Mouse (Mus musculus): ENCODE measurements around the gene Zkscan5.

The Zkscan5 gene

DNA sequence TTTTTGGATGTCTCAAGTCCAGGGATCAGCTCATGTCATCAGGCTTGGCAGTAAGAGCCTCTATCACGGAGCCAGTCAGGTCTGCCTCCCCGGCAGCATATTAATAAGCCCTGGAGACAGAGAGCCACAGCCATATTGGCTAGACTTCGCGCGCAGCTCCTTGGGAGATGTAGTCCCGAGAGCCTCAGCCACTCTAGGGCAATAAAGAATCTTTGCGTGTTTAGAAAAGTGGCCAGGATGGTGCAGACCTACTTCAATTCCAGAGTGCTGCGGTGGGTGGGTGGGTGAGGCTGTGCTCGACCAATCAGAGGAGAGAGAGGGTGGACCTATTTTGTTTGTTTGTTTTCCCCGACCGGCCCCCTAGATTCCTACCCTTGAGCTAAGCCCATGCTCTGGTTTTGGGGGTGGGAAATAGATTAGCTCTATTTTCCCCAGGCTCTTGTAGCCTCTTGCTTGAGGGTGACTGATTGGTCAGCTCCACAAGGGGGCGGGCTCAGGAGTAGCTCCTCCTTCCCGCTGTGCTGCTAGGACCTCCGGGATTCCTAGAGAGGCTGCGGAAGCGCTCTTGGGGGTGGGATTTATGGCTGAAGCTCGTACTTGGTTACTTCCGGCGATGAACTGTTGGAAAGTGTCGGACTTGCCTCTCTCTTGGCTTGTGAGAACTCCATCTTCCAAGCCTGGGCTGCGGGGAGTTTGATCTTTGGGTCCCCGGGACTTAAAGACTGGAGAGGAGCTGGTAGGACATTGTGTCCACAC is at the start of gene Zkscan5:
Zkscan5 (plus strand) TSS at position 627 of the 756 bp plus-strand sequence.
- peak; percentile 99 for DNase-seq

DNA sequence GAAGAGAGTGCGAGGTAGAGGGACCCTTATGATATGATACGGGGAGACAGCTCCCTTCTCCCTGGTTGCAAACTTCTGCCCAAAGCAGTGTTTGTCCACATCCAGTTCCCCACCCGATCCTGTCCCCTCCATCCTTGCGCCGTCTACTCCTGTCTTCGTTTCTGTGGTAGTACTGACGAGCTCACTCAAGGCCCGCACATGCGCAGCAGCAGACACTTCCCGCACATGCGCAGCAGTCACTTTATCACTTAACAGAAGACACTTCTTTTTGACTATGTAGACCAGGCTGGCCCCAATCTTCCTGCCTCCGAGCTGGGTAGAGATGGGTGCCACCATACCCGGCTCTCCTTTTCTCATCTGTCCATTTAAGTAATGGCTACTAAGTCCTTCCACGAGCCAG is 43.0 kb upstream of the Zkscan5 start:
- DNase-seq: no peak

DNA sequence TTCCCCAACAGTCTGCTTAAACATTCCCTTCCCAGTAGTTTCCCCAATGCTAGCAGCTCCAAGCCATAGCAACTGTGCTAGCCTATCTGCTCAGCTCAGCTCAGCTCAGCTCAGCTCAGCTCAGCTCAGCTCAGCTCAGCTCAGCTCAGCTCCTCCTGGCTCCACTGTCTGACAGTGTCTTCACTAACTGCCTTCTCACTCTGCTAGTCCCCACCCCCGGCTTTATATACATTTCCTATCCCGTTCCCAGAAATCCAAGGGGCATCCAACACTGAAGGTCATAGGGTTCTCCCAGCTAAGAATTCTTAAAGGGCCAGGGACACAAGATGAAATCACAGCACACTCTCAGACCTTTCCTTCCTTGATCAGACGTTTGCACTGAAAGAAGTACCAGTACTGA is 39.7 kb upstream of the Zkscan5 start:
- no peak for DNase-seq

- no peak for DNase-seq
Observed at GRCm38 (mm10) chr5:145165184-145165583, 39.2 kb upstream of the Zkscan5 start.

DNA sequence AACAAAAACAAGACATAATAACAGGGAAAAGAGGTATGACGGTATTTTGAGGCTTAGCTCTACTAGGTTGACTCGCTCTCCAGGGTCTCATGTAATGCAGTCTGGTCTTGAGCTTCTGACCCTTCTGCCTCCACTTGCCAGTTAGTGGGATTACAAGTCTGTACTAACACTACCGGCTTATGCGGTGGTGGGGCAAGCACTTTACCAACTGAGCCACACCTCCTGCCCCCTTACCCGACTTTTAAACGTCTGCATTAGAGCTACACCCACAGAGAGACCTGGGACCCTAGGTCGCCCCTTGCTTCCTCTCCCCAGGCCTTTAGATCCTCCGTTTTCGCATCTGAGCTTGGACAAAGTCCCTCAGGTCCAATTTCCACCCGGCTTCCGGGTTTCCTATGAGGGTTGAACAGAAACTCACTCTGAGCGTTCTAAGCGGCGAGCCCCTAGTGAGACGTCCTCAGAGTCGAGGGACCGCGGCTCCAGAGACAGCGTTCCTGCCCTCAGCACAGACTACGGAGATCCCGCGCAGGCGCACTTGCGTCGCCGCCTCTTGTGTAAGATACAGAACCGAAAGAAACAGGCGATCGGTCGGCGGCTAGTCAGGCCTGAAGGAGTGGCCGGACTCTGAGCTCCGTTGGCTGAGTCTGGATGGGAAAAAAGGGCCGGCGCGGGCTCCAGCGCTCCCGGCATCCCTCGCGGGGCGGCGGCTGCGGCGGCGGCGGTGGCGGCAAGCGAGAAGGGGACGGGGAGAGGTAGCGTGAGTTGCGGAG is 37.6 kb upstream of the Zkscan5 start, which contains the start of the genes Ptcd1 and Cpsf4:
Ptcd1 (minus strand) TSS at position 573 of the 770 bp plus-strand sequence.
Cpsf4 (plus strand) TSS at position 678 of the 770 bp plus-strand sequence.
- peak; percentile 100 for DNase-seq

DNA sequence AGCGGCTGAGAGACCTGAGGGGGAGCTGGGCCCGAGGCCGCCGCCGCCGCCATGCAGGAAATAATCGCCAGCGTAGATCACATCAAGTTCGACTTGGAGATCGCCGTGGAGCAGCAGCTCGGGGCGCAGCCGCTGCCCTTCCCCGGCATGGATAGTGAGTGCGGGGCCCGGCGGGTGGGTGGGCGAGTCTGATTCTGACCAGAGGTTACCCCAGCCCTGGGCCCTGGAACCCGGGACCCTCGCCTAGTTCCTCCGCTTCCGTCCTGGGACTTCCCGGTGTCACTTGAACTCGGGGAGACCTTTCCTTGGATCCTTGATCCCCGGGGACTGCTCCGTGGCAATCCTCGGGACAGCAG is 37.1 kb upstream of the Zkscan5 start:
- no peak for DNase-seq

GRCm38 (mm10) chr5:145178461-145178980 is 25.8 kb upstream of the Zkscan5 start:
- peak; percentile 29 for DNase-seq

DNA sequence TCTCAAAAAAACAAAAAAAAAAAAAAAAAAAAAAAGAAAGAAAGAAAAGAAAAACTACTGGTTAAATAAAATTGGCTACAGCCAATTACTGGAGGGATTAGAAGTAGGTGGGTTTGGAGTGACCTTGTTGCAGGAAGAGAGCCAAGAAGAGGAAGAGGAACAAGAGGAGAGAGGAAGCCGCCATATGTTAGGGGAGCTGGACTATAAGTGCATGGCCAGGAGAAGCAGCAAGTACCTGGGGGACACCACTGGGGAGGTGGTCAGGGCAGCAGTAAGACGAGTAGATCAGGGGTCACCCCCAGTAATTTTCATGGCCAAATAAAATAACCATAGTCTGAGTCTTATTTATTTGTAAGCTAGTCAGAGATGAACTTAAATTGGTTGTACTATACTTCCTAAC is 19.1 kb upstream of the Zkscan5 start:
- no peak for DNase-seq

GRCm38 (mm10) chr5:145189416-145189815 is 14.9 kb upstream of the Zkscan5 start:
- no peak for DNase-seq

GRCm38 (mm10) chr5:145190373-145190772 is 14.0 kb upstream of the Zkscan5 start:
- no peak for DNase-seq

DNA sequence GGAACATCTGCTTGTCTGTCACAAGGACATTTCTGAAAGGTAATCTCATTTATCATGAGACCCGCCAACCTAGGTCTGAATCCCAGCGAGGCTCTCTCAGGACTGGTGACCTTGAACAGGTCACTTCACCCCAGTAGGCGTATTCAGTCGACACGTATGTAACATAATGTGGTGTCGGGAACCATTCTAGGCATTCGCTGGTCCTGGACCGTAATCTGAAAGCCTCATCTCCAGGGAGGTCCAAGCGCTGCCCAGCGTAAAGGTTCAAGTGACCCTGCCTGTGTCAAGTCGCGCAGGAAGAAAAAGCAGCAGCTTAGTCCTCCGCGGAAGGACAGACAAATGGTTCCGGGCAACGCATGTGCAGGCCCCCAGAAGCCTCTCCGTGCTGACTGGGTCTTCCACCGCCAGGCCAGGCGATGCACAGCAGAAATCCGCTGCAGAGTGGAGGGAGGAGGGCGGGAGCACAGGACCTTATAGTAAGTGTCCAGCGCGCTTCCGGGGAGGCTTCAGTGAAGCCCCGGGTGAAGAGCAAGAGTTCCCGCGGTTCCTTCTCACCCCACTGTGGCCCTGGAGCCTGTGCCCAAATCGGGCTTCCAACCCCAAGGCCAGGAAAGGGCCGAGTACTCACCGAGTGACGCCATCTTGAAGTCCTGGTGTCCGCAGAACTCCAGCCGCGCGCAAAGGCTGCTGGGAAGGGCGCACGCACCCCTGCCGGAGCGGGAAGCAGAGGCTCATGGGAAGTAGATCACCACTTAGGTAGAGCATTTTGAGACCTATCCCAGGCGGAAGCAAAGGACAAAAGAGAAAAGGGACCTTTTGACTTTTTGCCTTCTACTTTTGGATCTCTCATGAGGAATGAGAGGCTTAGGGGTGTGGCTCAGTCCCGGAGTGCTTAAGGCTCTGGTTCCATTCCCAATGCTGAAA is 13.2 kb upstream of the Zkscan5 start:
- DNase-seq: peak; percentile 95

GRCm38 (mm10) chr5:145191962-145192361 is 12.4 kb upstream of the Zkscan5 start, which contains the start of gene Atp5j2:
Gene Atp5j2 (minus strand): TSS chr5:145192062.
- no peak for DNase-seq

GRCm38 (mm10) chr5:145200387-145200786 is 4.0 kb upstream of the Zkscan5 start:
- no peak for DNase-seq

GRCm38 (mm10) chr5:145201321-145201991 is 2.9 kb upstream of the Zkscan5 start, which contains the start of gene Zkscan14:
Gene Zkscan14 (minus strand): TSS chr5:145201868.
- peak; percentile 88 for DNase-seq

GRCm38 (mm10) chr5:145202446-145202845 is 1.9 kb upstream of the Zkscan5 start:
- no peak for DNase-seq

GRCm38 (mm10) chr5:145205041-145205440 is 679 bp downstream of the Zkscan5 start:
- DNase-seq: peak; percentile 41

DNA sequence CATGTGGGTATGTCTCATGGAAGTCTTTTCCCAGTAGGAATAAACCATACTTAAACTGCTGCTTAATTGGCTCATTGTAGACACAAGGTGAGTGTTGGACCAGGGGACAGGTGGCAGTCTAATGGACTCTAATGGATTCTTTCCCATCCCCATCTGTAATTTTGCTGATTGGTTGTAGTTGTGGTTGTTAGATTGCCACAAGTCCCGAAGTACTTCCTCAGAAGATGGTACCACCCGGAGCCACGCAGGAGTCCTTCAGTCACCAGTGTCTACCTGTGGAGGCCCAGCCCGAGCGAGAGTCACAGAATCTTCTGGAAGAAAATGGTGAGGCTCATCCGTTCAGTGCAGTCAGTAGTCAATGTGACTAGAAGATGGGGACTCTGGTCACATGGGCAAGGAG is 3.0 kb downstream of the Zkscan5 start:
- no peak for DNase-seq

DNA sequence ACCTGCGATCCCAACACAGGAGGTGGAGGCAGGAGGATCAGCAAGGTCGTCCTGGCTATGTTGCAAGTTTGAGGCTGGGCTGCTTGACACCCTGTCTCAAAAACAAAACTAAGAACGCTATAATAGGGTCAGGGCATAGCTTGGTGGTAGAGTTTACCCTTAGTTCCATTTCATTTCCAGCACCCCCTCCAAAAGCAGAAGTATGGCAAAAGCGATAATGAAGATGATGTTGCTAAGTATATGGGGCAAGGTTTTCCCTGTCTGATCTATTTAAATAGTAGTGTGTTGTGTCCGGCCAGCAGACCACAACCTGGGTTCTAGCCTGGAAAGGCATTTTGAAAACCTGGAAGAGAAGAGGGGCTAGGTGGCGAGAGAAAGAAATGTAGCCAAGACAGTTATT is 3.6 kb downstream of the Zkscan5 start:
- DNase-seq: no peak

GRCm38 (mm10) chr5:145208391-145208790 is 4.0 kb downstream of the Zkscan5 start:
- DNase-seq: peak; percentile 11

GRCm38 (mm10) chr5:145211340-145211739 is 7.0 kb downstream of the Zkscan5 start:
- DNase-seq: no peak

DNA sequence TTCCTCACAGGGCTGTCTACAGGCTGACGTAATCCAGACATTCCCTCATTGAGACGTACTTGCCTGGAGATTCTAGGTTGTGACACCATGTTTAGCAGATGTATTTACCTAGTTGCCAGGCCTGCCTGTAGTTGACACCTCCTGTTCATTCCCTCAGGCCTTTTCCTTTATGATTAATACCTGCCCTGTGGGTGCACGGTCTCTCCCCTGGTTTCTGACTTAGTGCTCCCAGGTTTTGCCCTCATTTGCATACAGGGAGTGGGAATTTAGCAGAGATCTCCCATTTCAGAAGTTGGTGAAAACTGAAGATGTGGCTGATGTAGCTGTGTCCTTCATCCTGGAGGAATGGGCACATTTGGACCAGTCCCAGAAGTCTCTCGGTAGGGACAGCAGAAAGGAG is 7.9 kb downstream of the Zkscan5 start:
- DNase-seq: no peak

DNA sequence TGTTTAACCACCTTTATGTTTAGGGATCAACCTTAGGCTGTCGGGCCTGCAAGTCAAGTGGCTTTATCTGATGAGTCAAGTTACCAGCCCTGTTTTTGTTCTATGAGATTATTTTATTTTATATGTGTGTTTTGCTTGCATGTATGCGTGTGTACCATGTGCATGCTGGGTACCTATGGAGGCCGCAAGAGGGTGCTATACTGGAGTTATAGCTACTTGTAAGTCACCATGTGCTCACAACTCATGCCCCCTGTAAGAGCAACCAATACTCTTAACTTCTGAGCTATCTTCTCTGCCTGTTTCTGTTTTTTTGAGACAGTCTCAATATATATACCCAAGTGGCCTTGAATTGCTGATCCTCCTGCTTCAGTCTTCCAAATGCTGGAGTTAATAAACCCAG is 9.1 kb downstream of the Zkscan5 start:
- DNase-seq: no peak
